Mouse (Mus musculus): ENCODE results near the gene Cttnbp2.
"Not testable (repeated sequence)": the region's sequence is repeated elsewhere in the genome, so short reads cannot be mapped to it uniquely, and the experiment has no call there.

The Cttnbp2 gene

GRCm38 (mm10) chr6:18411505-18412225, 103.0 kb downstream of the Cttnbp2 start:
- DNase-seq = no peak

- DNase-seq = no peak
Measured at GRCm38 (mm10) chr6:18408445-18408844, 106.2 kb downstream of the Cttnbp2 start.

GRCm38 (mm10) chr6:18401066-18401674, 113.5 kb downstream of the Cttnbp2 start:
- no peak for DNase-seq

- DNase-seq = no peak
Measured at GRCm38 (mm10) chr6:18381380-18381779, 133.3 kb downstream of the Cttnbp2 start.

- no peak for DNase-seq
Measured at GRCm38 (mm10) chr6:18380300-18381202, 134.1 kb downstream of the Cttnbp2 start.

GRCm38 (mm10) chr6:18377755-18378154, 136.9 kb downstream of the Cttnbp2 start:
- not testable (repeated sequence) for DNase-seq

GRCm38 (mm10) chr6:18374744-18375143, 139.9 kb downstream of the Cttnbp2 start:
- no peak for DNase-seq

- DNase-seq = no peak
Measured at GRCm38 (mm10) chr6:18373652-18374051, 141.0 kb downstream of the Cttnbp2 start.

GRCm38 (mm10) chr6:18372447-18373228, 142.0 kb downstream of the Cttnbp2 start:
- DNase-seq = peak; percentile 75

GRCm38 (mm10) chr6:18369723-18370122, 144.9 kb downstream of the Cttnbp2 start:
- no peak for DNase-seq

GRCm38 (mm10) chr6:18369054-18369453, 145.6 kb downstream of the Cttnbp2 start:
- no peak for DNase-seq

- no peak for DNase-seq
Measured at GRCm38 (mm10) chr6:18362232-18362631, 152.4 kb downstream of the Cttnbp2 start.

GRCm38 (mm10) chr6:18360955-18361354, 153.7 kb downstream of the Cttnbp2 start:
- DNase-seq = no peak

- DNase-seq = no peak
Measured at GRCm38 (mm10) chr6:18360154-18360553, 154.5 kb downstream of the Cttnbp2 start.

GRCm38 (mm10) chr6:18349153-18349858, 165.3 kb downstream of the Cttnbp2 start:
- DNase-seq = no peak

- DNase-seq = no peak
Measured at GRCm38 (mm10) chr6:18344272-18344671, 170.4 kb downstream of the Cttnbp2 start.

GRCm38 (mm10) chr6:18338307-18338706, 176.3 kb downstream of the Cttnbp2 start:
- no peak for DNase-seq

GRCm38 (mm10) chr6:18335393-18335792, 179.2 kb downstream of the Cttnbp2 start:
- no peak for DNase-seq

- no peak for DNase-seq
Measured at GRCm38 (mm10) chr6:18322950-18323349, 191.7 kb downstream of the Cttnbp2 start.
